Mouse (Mus musculus) layer of hippocampus, adult 6 months (tissue): Measurements from ENCODE around the gene Desi1. TPM values are rescaled to one million over a fixed set of nuclear protein-coding genes. Genes with fewer than 3 reads are reported as not detected.

ENCODE experiments used
- long read RNA-seq, 2 experiments: library from polyadenylated mRNA; unstranded; transcript quantifications; one replicate each; pipeline ENCODE4 v2.0.0; 2019 to 2020
- polyA plus RNA-seq: library from polyadenylated mRNA; unstranded; fragments of <200 nt; fragmentation: Nextera tagmentation; gene quantifications from 2 replicates; pipeline ENCODE4 v1.2.3, GENCODE M21; 2021

The Desi1 gene
- 47.9 and 57.1 TPM in 2 replicates for polyA plus RNA-seq
- long read RNA-seq, experiment 1, transcript Desi1-206 (6 exons, 2,934 nt): major isoform, 95 of 146 reads
- long read RNA-seq, experiment 1, partial matches to known transcripts: 7 of 146 reads
- long read RNA-seq, experiment 1, other reads (novel, unspliced or antisense): 40 of 146 reads
- long read RNA-seq, experiment 2, transcript Desi1-206 (6 exons, 2,934 nt): major isoform, 440 of 541 reads
- long read RNA-seq, experiment 2, transcript Desi1-205 (5 exons, 2,854 nt): minor isoform, 29 of 541 reads
- long read RNA-seq, experiment 2, partial matches to known transcripts: 8 of 541 reads
- long read RNA-seq, experiment 2, other reads (novel, unspliced or antisense): 64 of 541 reads

GRCm38 (mm10) chr15:82033762-82034161 is at the start of gene Desi1:
Gene Desi1 (minus strand): TSS chr15:82033862.

GRCm38 (mm10) chr15:82069898-82070297 is 36.2 kb upstream of the Desi1 start, which contains the start of gene Mei1:
Gene Mei1 (plus strand): TSS chr15:82069996.

DNA sequence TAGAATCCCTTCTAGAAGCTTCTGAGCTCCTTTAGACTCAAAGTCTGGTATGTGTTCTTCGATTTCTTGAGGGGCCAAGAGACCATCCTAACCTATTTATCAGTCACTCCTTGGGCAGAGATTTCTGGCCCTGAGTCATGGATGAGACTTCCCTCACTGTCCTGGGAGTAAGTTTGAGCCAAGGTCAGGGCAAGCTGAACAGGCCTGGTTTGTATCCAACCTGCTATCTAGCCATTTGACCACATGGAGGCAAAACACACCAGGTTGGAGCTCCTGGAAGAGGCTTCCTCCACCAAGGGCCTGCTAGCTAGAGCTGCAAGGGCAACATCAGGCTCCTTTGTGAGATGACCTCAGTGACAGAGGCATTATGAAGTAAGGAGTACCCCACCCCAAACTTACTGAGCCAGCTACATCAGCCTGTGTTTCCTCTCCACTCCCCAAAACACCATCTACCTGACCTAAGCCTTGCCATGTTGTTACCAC is 25.1 kb upstream of the Desi1 start, which contains the start of gene 4930407I10Rik:
TSS of gene 4930407I10Rik (plus strand) at position 433 of the 483 bp plus-strand sequence.

GRCm38 (mm10) chr15:82047080-82047883 is 13.6 kb upstream of the Desi1 start, which contains the start of gene Snu13:
Gene Snu13 (minus strand): TSS chr15:82047598.

GRCm38 (mm10) chr15:81987646-81988045 is 46.0 kb downstream of the Desi1 start, which contains the start of gene Xrcc6:
Gene Xrcc6 (plus strand): TSS chr15:81987835.

DNA sequence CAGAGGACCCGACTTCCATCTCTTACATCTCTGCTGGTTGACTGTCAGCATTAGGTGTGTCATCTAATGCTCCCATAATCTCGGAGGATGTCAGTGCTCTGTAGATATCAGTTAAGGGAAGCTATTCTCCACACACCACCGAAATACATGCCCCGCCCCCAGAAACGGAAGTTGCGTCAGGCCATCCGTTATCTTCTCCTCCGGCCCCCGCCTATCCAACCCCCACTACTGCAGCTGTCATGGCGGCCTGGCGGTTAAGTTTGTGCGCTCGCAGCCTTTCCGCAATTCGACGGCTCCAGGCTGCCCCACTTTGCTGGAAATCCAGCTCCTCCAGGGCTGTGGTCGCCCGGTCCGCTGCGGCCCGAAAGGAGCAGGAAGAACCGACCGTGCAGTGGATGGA is 53.3 kb downstream of the Desi1 start, which contains the start of gene 1700029P11Rik:
TSS of gene 1700029P11Rik (plus strand) at position 220 of the 400 bp plus-strand sequence.

GRCm38 (mm10) chr15:81960171-81961077 is 73.2 kb downstream of the Desi1 start, which contains the start of gene Pmm1:
Gene Pmm1 (minus strand): TSS chr15:81960930.

Other genes starting within 250 kb of the Desi1 start
- 34.4 and 35.0 TPM in 2 replicates for gene Tef, start 231.4 kb downstream of the Desi1 start, polyA plus RNA-seq
- 6.9 and 7.7 TPM in 2 replicates for gene Tob2, start 175.1 kb downstream of the Desi1 start, polyA plus RNA-seq
- 58.8 and 68.0 TPM in 2 replicates for gene Phf5a, start 162.0 kb downstream of the Desi1 start, polyA plus RNA-seq
- gene Aco2, start 161.6 kb downstream of the Desi1 start, polyA plus RNA-seq: 353 and 383 TPM in 2 replicates
- gene Polr3h, start 107.6 kb downstream of the Desi1 start, polyA plus RNA-seq: 209 and 219 TPM in 2 replicates
- 51.3 and 65.8 TPM in 2 replicates for gene Csdc2, start 97.1 kb downstream of the Desi1 start, polyA plus RNA-seq
- gene Pmm1, start 72.9 kb downstream of the Desi1 start, polyA plus RNA-seq: 541 and 606 TPM in 2 replicates
- gene 1700029P11Rik, start 53.3 kb downstream of the Desi1 start, polyA plus RNA-seq: not detected in 2 replicates
- gene Xrcc6, start 46.0 kb downstream of the Desi1 start, polyA plus RNA-seq: 15.6 and 17.5 TPM in 2 replicates
- gene Snu13, start 13.7 kb upstream of the Desi1 start, polyA plus RNA-seq: 239 and 241 TPM in 2 replicates
- not detected in 2 replicates for gene 4930407I10Rik, start 25.3 kb upstream of the Desi1 start, polyA plus RNA-seq
- gene Mei1, start 36.1 kb upstream of the Desi1 start, polyA plus RNA-seq: 0.20 and 0.46 TPM in 2 replicates
- gene Ccdc134, start 94.1 kb upstream of the Desi1 start, polyA plus RNA-seq: 5.4 and 5.5 TPM in 2 replicates
- 50.4 and 52.5 TPM in 2 replicates for gene Srebf2, start 113.3 kb upstream of the Desi1 start, polyA plus RNA-seq
- 0.77 and 0.94 TPM in 2 replicates for gene Shisa8, start 179.0 kb upstream of the Desi1 start, polyA plus RNA-seq
- 0.36 and 0.52 TPM in 2 replicates for gene Tnfrsf13c, start 190.5 kb upstream of the Desi1 start, polyA plus RNA-seq
- gene Cenpm, start 210.9 kb upstream of the Desi1 start, polyA plus RNA-seq: 16.3 and 17.6 TPM in 2 replicates
- 24.5 and 34.8 TPM in 2 replicates for gene 1500009C09Rik, start 218.5 kb upstream of the Desi1 start, polyA plus RNA-seq
- 85.2 and 107 TPM in 2 replicates for gene Sept3, start 241.0 kb upstream of the Desi1 start, polyA plus RNA-seq